ENCODE assay signal across 19 mouse cellular contexts in the genomic region with DNA sequence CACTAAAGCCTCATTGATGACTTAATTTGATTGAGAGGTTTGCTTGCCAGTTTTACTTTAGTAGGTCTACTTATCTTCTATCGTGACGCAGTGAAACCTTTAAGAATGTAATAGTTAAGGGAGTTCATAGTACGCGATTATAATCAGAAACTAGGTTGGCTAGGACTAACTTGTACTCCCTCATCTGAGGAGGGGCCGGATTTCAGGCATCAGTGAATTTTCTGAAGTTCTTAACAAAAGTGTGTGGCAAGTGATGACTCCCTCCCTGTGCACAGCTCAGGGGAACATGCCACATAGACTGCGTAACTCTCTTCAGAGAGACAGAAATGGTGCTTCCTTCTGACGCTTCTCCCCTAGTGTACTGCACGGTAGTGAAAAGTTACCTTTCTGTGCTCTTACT. TPM values are rescaled to one million over a fixed set of nuclear protein-coding genes. Genes with fewer than 3 reads are reported as not detected.
DNase-seq lines count a peak whose midpoint lies in the region; TF ChIP-seq lines count a peak whose summit lies in the region.
"Had no signal": no experiment of that assay in that cellular context is flagged by ENCODE, and none has a peak within 500 bp of the region (broad histone marks: within the 10 kb centered on the region; RNA-seq: fewer than 3 reads in every experiment).

No protein-coding gene starts in this region.

- H3K4me2 ChIP-seq in myocyte (ENCODE audit: low read depth), result peak overlapping the region; percentile 14
- H3K4me2 ChIP-seq: embryonic facial prominence, embryonic 12.5 days; forebrain, embryonic 13.5 days; forebrain, embryonic 15.5 days had no signal

- H3K4me3 ChIP-seq in myocyte, result no peak overlapping the region
- H3K4me3 ChIP-seq: embryonic facial prominence, embryonic 10.5 days; embryonic facial prominence, embryonic 12.5 days; forebrain, embryonic 13.5 days; forebrain, embryonic 15.5 days had no signal

- peak; percentile 57 for DNase-seq in heart, adult 11 months
- no peak for DNase-seq in heart, postnatal 10 days
- peak; percentile 36 for DNase-seq in kidney, adult 9 months
- no peak for DNase-seq in kidney, postnatal 4 days
- DNase-seq: adrenal gland, adult 8-10 months; adrenal gland, postnatal 14 days; B cell, adult 2 months; cerebellum, adult 11-12 months; cerebellum, adult 2 months; cerebellum, adult 9-10 months; cerebellum, postnatal 10 days; cerebellum, postnatal 25 days had no signal

- intact Hi-C loops in heart, postnatal 10 days (cut with DNase I), result loop anchor here (10.0 kb wide), 1 partner anchor 441 kb away; no protein-coding TSS in a partner anchor

- no peaks in the 10 kb centered on the region for H3K27me3 ChIP-seq in myocyte (ENCODE audit: control insufficient read depth, insufficient read depth, insufficient read length)
- H3K27me3 ChIP-seq: CH12.LX; embryonic facial prominence, embryonic 12.5 days; forebrain, embryonic 13.5 days; forebrain, embryonic 15.5 days; Patski had no signal

- H3K36me3 ChIP-seq in myocyte (ENCODE audit: control insufficient read depth, insufficient read depth), result peaks cover 12% of the 10 kb centered on the region
- H3K36me3 ChIP-seq: forebrain, embryonic 15.5 days had no signal

- no peak for TF ChIP-seq POLR2A in myocyte (IDR thresholded peaks at IDR 0.05; ENCODE audit: insufficient read length, low read depth)

- no peaks in the 10 kb centered on the region for H3K79me2 ChIP-seq in myocyte (ENCODE audit: control insufficient read depth, insufficient read depth)

- H3ac ChIP-seq in myocyte (ENCODE audit: control insufficient read depth, insufficient read length), result no peak overlapping the region

TF ChIP-seq in myocyte, 11 proteins besides CTCF, POLR2A, EP300 and RAD21:
- TF ChIP-seq USF1 (IDR thresholded peaks at IDR 0.05; ENCODE audit: low read depth), result no peak
- TF ChIP-seq CEBPB (IDR thresholded peaks at IDR 0.05; ENCODE audit: insufficient read depth, poor library complexity, severe bottlenecking), result no peak
- TF ChIP-seq MAX (IDR thresholded peaks at IDR 0.05; ENCODE audit: low read depth), result no peak
- TF ChIP-seq SRF (IDR thresholded peaks at IDR 0.05; ENCODE audit: control insufficient read depth, insufficient read length, low read depth), result no peak
- no peak for TF ChIP-seq TCF3 (IDR thresholded peaks at IDR 0.05; ENCODE audit: insufficient read length, low read depth)
- TF ChIP-seq MYOG (IDR thresholded peaks at IDR 0.05; ENCODE audit: control insufficient read depth in 1 of 3, insufficient read depth in 1 of 3, insufficient read length in 2 of 3, low read depth in 2 of 3), result no peak
- TF ChIP-seq TCF12 (IDR thresholded peaks at IDR 0.05; ENCODE audit: insufficient read depth, poor library complexity, severe bottlenecking), result no peak
- TF ChIP-seq E2F4 (IDR thresholded peaks at IDR 0.05; ENCODE audit: insufficient read depth), result no peak
- TF ChIP-seq MYOD1 (IDR thresholded peaks at IDR 0.05; ENCODE audit: control insufficient read depth in 1 of 3, insufficient read length in 2 of 3, low read depth in 2 of 3), result no peak
- no peak for TF ChIP-seq POLR2AphosphoS2 (IDR thresholded peaks at IDR 0.05; ENCODE audit: insufficient read length, low read depth)
- no peak for TF ChIP-seq REST (IDR thresholded peaks at IDR 0.05; ENCODE audit: insufficient read depth, insufficient read length)

RNA-seq across cellular contexts. Expression of gene Atg5, which starts 55.7 kb away (rescaled TPM):
- 10 to 100 TPM; 16.9 to 20.5 TPM for total RNA-seq in heart, postnatal 10 days (2021)
- 12.7 TPM for polyA plus RNA-seq in myocyte (2012; fragmentation: generic; extraction: Trizol)

Comparison
In these comparisons a context has a peak if more than half of its experiments do, and no peak if none do; other contexts are left out.
1. DNase-seq: peak in heart, adult 11 months (single experiment) and kidney, adult 9 months (single experiment); none in heart, postnatal 10 days (0 of 2) and kidney, postnatal 4 days (0 of 2).